Mouse (Mus musculus) thymus, adult 2 months (tissue): ENCODE measurements at regions not wholly inside any gene's neighbourhood (a gene's known extent, or its start where the extent isn't known, plus 50 kb on each side); places are given as distances from the start of the nearest gene placed in this dataset.

ENCODE experiments used
- CTCF ChIP-seq: fragments of 200-500 bp; IDR thresholded peaks from 2 replicates; pipeline ENCODE4 v1.5.1; 2012; ENCODE audit warnings: mild to moderate bottlenecking, control low read depth, low read length, moderate library complexity, borderline replicate concordance; ENCODE audit not compliant: control insufficient read depth, poor library complexity, insufficient read depth; ENCODE audit errors: extremely low read depth
- POLR2A ChIP-seq: fragments of 200-500 bp; IDR thresholded peaks from 2 replicates; pipeline ENCODE4 v1.6.1; 2012; ENCODE audit warnings: mild to moderate bottlenecking, low read length, control low read depth, moderate library complexity; ENCODE audit not compliant: control insufficient read depth, poor library complexity, insufficient read depth; ENCODE audit errors: extremely low read depth

GRCm38 (mm10) chr2:48661222-48661621 lies 152.7 kb upstream of the Acvr2a start:
- TF ChIP-seq CTCF, result no peak
- TF ChIP-seq POLR2A, result no peak
